Mouse (Mus musculus): ENCODE measurements at regions not wholly inside any gene's neighbourhood (a gene's known extent, or its start where the extent isn't known, plus 50 kb on each side); places are given as distances from the start of the nearest gene placed in this dataset.

GRCm38 (mm10) chr8:88845916-88846315, 149.1 kb downstream of the Cyld start:
- WGBS, result 31% methylated on average over 11 of the region's 11 CpGs
- no peak for DNase-seq
- TF ChIP-seq POLR2A (IDR thresholded peaks at IDR 0.05; ENCODE audit: borderline replicate concordance, extremely low read depth, low read depth, low read length) (no peak), CTCF (IDR thresholded peaks at IDR 0.05; ENCODE audit: insufficient read depth, low read length) (no peak)
- Histone ChIP-seq H3K4me3 (replicated peaks; ENCODE audit: extremely low read depth, low read depth, low read length) (no peak overlapping the region), H3K4me1 (ENCODE audit: control insufficient read depth, insufficient read depth, low read length) (no peaks in the 10 kb centered on the region)

- H3K4me1 ChIP-seq (ENCODE audit: control insufficient read depth, insufficient read depth, low read length), result no peaks in the 10 kb centered on the region
- WGBS, result 37% methylated on average over 5 of the region's 5 CpGs
- no peak overlapping the region for H3K4me3 ChIP-seq (replicated peaks; ENCODE audit: extremely low read depth, low read depth, low read length)
- no peak for TF ChIP-seq CTCF (IDR thresholded peaks at IDR 0.05; ENCODE audit: insufficient read depth, low read length)
- TF ChIP-seq POLR2A (IDR thresholded peaks at IDR 0.05; ENCODE audit: borderline replicate concordance, extremely low read depth, low read depth, low read length), result no peak
- DNase-seq, result no peak
Observed at GRCm38 (mm10) chr8:88844370-88844769, 147.5 kb downstream of the Cyld start.

GRCm38 (mm10) chr8:88842451-88842850, 145.6 kb downstream of the Cyld start:
- no peak for TF ChIP-seq CTCF (IDR thresholded peaks at IDR 0.05; ENCODE audit: insufficient read depth, low read length)
- no peak for TF ChIP-seq POLR2A (IDR thresholded peaks at IDR 0.05; ENCODE audit: borderline replicate concordance, extremely low read depth, low read depth, low read length)
- WGBS, result 79% methylated on average over 7 of the region's 7 CpGs
- DNase-seq, result no peak
- Histone ChIP-seq H3K4me1 (ENCODE audit: control insufficient read depth, insufficient read depth, low read length) (no peaks in the 10 kb centered on the region), H3K4me3 (replicated peaks; ENCODE audit: extremely low read depth, low read depth, low read length) (no peak overlapping the region)

- TF ChIP-seq CTCF (IDR thresholded peaks at IDR 0.05; ENCODE audit: insufficient read depth, low read length) (no peak), POLR2A (IDR thresholded peaks at IDR 0.05; ENCODE audit: borderline replicate concordance, extremely low read depth, low read depth, low read length) (no peak)
- 54% methylated on average over 5 of the region's 5 CpGs for WGBS
- H3K4me3 ChIP-seq (replicated peaks; ENCODE audit: extremely low read depth, low read depth, low read length), result no peak overlapping the region
- no peak for DNase-seq
- no peaks in the 10 kb centered on the region for H3K4me1 ChIP-seq (ENCODE audit: control insufficient read depth, insufficient read depth, low read length)
Observed at GRCm38 (mm10) chr8:88840096-88840495, 143.3 kb downstream of the Cyld start.

- 56% methylated on average over 12 of the region's 12 CpGs for WGBS
- no peaks in the 10 kb centered on the region for H3K4me1 ChIP-seq (ENCODE audit: control insufficient read depth, insufficient read depth, low read length)
- no peak for DNase-seq
- no peak overlapping the region for H3K4me3 ChIP-seq (replicated peaks; ENCODE audit: extremely low read depth, low read depth, low read length)
- TF ChIP-seq CTCF (IDR thresholded peaks at IDR 0.05; ENCODE audit: insufficient read depth, low read length) (no peak), POLR2A (IDR thresholded peaks at IDR 0.05; ENCODE audit: borderline replicate concordance, extremely low read depth, low read depth, low read length) (no peak)
Observed at GRCm38 (mm10) chr8:88835756-88836291, 139.0 kb downstream of the Cyld start.

GRCm38 (mm10) chr8:88825816-88826215, 129.0 kb downstream of the Cyld start:
- no peak for TF ChIP-seq CTCF (IDR thresholded peaks at IDR 0.05; ENCODE audit: insufficient read depth, low read length)
- no peak for TF ChIP-seq POLR2A (IDR thresholded peaks at IDR 0.05; ENCODE audit: borderline replicate concordance, extremely low read depth, low read depth, low read length)
- DNase-seq, result no peak
- WGBS, result 48% methylated on average over 5 of the region's 5 CpGs
- Histone ChIP-seq H3K4me1 (ENCODE audit: control insufficient read depth, insufficient read depth, low read length) (no peaks in the 10 kb centered on the region), H3K4me3 (replicated peaks; ENCODE audit: extremely low read depth, low read depth, low read length) (no peak overlapping the region)

GRCm38 (mm10) chr8:88823931-88824330, 127.1 kb downstream of the Cyld start:
- DNase-seq, result no peak
- Histone ChIP-seq H3K4me3 (replicated peaks; ENCODE audit: extremely low read depth, low read depth, low read length) (no peak overlapping the region), H3K4me1 (ENCODE audit: control insufficient read depth, insufficient read depth, low read length) (no peaks in the 10 kb centered on the region)
- 76% methylated on average over 7 of the region's 7 CpGs for WGBS
- no peak for TF ChIP-seq POLR2A (IDR thresholded peaks at IDR 0.05; ENCODE audit: borderline replicate concordance, extremely low read depth, low read depth, low read length)
- no peak for TF ChIP-seq CTCF (IDR thresholded peaks at IDR 0.05; ENCODE audit: insufficient read depth, low read length)

GRCm38 (mm10) chr8:88820275-88820850, 123.5 kb downstream of the Cyld start:
- DNase-seq, result no peak
- WGBS, result 72% methylated on average over 5 of the region's 5 CpGs
- Histone ChIP-seq H3K4me3 (replicated peaks; ENCODE audit: extremely low read depth, low read depth, low read length) (no peak overlapping the region), H3K4me1 (ENCODE audit: control insufficient read depth, insufficient read depth, low read length) (no peaks in the 10 kb centered on the region)
- TF ChIP-seq POLR2A (IDR thresholded peaks at IDR 0.05; ENCODE audit: borderline replicate concordance, extremely low read depth, low read depth, low read length) (no peak), CTCF (IDR thresholded peaks at IDR 0.05; ENCODE audit: insufficient read depth, low read length) (no peak)

- Histone ChIP-seq H3K4me1 (ENCODE audit: control insufficient read depth, insufficient read depth, low read length) (no peaks in the 10 kb centered on the region), H3K4me3 (replicated peaks; ENCODE audit: extremely low read depth, low read depth, low read length) (no peak overlapping the region)
- TF ChIP-seq CTCF (IDR thresholded peaks at IDR 0.05; ENCODE audit: insufficient read depth, low read length), result no peak
- TF ChIP-seq POLR2A (IDR thresholded peaks at IDR 0.05; ENCODE audit: borderline replicate concordance, extremely low read depth, low read depth, low read length), result no peak
- 64% methylated on average over 5 of the region's 5 CpGs for WGBS
- DNase-seq, result no peak
Observed at GRCm38 (mm10) chr8:88816461-88816860, 119.6 kb downstream of the Cyld start.

- no peak for TF ChIP-seq CTCF (IDR thresholded peaks at IDR 0.05; ENCODE audit: insufficient read depth, low read length)
- no peak for TF ChIP-seq POLR2A (IDR thresholded peaks at IDR 0.05; ENCODE audit: borderline replicate concordance, extremely low read depth, low read depth, low read length)
- 83% methylated on average over 6 of the region's 6 CpGs for WGBS
- Histone ChIP-seq H3K4me1 (ENCODE audit: control insufficient read depth, insufficient read depth, low read length) (no peaks in the 10 kb centered on the region), H3K4me3 (replicated peaks; ENCODE audit: extremely low read depth, low read depth, low read length) (no peak overlapping the region)
- DNase-seq, result no peak
Observed at GRCm38 (mm10) chr8:88814246-88814645, 117.4 kb downstream of the Cyld start.

All from lung, adult 2 months (tissue).